Mouse (Mus musculus) CH12F3 (cell line): ENCODE measurements around the gene Armt1.

Source experiments
- in situ Hi-C: fragments of 300-500 bp; cut with MboI; formaldehyde crosslinking; loops from 2 replicates; pipeline ENCODE4 v1.14.3; 2020; ENCODE audit warnings: low sequenced_read_pairs

The Armt1 gene

DNA sequence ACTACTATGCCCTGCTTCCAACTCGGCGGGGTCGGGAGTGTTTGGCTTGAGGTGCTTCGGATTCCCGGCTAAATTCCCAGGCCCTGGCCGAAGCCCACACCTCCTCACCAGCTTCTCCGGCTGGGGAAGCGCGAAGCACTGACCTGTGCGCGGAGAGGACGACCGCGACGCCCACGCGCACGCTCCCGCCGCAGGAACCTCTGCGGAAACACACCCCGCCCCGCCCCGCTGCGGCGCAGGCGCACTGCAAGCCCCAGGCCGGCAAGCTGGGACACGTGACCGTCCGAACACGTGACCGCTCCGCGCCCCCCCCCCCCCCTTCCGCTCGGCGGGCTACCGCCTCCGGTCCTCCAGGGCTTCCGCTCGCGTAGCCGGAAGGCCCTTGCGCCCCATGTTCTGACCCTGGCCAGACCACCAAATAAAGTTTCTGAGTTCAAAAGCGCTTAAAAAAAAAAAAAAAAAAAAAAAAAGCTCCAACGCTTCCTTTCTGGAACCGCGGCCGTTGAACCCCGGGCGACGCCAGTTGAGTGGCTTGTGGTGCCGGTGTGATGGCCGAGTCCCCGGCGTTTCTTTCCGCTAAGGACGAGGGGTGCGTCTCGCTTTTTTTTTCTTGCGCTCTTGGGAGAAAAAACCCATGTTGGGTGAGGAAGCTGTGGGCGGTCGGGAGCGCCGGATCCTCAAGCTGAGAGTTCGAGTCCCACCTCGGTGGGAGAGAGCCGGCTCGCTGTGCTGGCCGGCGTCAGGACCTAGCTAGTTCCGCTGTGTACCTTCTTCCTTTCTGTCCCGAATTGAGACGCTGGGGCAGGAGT lies at the start of gene Armt1, which contains the start of gene Rmnd1:
Gene Armt1, plus strand, starts transcription at position 345 of the 809 bp plus-strand sequence.
Gene Rmnd1, minus strand, starts transcription at position 266 of the 809 bp plus-strand sequence.
- in situ Hi-C loops, result no loop called here

DNA sequence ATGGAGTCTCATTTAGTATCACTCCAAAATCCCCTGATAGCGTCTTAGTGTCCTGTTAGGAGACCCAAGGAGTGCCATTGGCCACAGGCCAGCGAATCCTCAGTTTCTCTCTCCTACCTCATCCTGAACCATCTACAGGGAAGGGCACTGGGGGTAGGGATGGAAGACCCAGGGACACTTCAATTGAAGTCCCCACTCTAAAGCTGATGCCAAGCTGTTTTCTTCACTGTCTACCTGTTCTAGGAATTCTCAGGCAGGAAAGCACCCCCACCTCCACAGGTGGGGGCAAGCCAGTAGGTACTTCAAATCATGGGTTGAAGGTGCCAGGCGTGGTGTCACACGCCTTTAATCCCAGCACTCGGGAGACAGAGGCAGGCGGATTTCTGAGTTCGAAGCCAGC lies 48.0 kb upstream of the Armt1 start:
- in situ Hi-C loops, result no loop called here

DNA sequence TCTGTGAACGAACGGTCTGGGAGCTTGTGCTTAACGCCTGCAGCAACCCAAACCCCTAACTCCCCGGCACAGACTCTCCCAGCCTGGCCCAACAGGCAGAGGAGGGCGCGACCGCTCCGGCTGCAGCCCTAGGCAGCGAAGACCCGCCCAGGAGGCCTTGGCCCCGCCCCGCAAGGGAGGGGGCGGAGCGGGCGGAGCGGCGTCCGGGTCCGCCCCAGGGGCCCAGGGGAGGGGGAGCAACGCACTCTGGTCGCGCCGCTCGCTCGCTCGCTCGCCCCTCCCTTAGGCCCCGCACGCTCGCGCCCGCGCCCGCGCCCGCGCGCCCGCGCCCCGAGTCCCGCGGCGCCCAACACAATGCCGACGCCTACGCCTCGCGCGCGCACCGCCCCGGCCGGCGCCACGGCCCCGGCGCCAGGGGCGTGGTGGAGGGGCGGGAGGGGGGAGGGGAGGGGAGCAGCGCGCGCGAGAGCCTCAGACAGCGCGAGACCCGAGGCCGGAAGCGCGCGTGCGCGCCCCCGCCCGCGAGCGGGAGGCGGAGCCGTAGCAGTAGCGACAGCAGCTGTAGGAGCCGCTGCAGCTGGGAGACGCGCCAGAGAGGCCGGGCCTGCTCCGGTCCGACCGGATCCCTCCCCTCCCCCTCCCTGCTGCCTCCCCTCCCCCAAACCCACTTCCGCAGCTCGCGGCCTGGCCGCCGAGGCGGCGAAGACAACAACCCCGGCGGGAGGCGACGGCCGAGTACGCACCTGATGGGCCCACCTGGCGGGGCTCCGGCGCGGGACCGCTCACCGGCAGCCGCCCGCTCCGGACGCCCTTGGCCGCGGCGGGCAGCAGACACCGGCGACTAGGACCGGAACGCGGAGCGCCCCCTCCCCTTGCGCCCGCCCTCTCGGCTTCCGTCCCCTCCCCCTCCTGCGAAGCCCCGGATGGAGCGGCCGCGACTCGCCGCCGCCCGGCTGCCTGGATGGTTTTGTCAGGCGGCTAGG lies 45.4 kb upstream of the Armt1 start:
- in situ Hi-C loops, result no loop called here

DNA sequence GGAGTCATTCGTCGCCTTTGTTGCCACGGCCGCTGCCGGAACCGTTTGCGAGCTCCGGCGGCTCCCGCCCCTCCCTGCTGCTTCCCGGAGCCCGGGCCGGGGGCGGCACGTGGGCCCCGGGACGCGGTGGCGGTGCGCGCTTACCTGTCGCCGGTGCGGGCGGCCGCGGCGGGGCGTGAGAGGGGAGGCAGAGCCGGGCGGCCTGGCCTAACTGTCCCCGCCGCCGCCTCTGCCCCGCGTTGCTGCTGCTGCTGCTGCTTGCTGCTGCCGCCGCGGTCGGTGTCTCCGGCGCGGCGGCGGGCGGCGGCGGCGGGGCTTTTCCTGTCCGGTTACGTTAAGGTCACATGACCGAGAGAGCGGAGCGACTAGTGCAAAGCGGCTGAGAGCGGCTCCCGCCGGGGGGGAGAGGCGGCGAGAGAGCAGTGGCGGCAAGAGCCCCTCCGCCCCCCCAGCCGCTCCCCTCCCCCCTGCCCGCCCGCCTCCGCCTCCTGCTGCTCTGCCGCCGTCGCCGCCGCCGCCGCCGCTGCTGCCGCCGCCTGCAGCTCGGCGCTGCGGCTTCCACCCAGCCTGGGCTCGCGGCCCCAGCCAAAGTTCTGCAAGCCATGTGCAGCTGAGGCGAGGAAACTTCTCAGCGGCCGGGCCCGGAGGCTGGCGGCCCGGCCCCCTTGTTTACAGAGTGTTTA lies 44.4 kb upstream of the Armt1 start, which contains the start of gene Zbtb2:
Gene Zbtb2, minus strand, starts transcription at position 408 of the 683 bp plus-strand sequence.
- in situ Hi-C loops, result no loop called here

DNA sequence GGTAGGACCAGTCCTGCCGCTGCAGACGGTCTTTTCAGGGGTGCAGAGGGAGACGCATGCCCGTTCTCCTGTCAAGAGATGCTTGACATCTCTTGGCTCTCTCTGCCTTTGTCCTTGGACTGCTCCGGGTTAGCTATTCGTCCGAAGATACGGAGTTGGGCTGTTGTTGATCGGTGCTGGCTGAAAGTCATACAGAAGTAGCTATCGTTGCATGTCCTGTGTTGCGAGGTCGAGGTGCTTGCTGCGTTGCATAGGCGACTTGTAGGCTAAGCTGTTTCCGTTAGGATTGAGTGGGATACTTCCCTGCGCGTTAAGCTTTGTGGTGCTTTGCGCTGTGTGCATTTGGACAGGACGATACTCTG lies 43.9 kb upstream of the Armt1 start:
- in situ Hi-C loops, result no loop called here

DNA sequence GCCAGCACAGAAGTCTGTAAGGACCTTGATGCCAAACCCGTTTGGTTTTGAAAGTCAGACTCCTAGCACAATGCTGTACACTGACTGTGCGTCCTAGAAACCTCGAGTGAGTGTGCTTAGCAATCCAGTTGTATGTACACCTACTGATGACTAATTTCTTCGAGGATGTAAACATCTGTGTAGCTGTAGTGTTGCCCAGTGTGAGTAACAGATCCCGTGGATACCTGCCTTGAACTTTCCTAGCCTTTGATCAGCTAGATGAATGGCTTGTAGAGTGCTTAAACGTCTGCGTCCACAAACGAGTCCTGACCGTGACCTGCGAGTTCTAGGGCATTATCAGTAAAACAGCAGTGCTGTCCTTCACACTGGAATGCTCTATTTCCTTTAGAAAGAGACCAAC lies 43.2 kb upstream of the Armt1 start:
- in situ Hi-C loops, result no loop called here

DNA sequence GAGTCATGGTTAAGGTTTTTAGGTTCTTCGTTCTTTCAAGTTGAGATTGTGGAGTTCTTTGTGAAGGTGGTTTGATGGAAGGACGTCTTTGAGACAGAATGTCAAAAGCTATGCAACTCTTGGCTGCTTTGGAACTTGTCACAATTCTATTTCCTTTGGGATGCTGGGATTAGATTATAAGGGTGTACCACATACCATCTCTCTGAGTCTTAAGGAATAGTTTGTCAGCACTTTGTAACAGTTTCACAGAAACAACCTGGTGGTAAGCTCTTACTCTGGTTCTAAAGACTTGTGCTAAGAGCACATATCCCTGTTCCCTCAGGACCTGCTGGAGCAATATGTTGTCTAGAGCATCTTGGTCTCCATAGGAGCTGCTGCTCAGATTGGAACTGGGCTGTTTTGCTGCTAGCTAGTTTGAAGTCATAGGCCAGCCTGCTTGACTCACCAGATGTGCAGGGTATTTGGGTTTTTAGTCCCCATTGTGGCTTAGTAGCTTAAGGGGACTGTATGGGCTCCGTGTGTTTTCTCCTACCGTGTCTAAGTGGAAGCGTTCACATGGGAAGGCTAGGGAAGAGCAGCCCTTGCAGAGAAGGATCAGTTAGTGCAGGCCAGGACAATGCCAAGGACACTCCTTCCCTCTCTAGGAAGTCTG lies 42.7 kb upstream of the Armt1 start:
- in situ Hi-C loops, result no loop called here

DNA sequence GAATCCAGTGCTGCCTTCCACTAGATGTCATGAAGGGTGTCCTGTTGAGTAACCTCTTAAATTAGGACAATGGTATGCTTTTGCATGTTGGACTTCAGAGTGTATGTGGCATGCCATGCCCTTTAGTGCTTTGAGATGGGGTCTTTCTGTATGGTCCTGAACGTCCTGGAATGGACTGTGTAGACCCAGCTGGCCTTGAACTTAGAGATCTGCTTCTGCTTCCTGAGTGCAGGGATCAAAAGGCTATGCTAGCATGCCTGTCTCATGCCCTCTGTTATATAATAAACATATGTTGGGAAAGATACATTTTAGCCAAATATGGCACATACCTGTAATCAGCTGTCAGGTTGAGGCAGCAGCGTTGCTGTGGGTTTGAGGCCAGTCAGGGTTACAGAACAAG lies 41.7 kb upstream of the Armt1 start:
- in situ Hi-C loops, result no loop called here

DNA sequence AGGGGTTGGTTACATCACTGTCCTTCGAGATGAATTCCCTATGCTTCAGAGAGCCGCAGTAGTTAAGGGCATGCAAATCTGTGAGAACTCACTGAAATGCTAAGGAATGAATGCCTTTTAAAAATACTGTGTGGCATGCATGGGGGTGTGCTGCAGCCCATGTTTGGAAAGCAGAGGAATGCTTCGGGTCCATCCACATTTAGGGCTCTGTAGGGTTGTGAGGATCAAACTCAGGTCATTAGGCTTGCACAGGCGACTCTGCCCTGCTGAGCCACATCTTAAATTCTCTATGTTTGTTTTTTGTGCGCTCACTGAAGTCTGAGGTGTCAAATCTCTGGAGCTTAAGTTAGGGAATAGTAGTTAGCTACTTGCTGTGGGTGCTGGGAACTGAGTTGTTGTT lies 41.2 kb upstream of the Armt1 start:
- in situ Hi-C loops, result no loop called here

DNA sequence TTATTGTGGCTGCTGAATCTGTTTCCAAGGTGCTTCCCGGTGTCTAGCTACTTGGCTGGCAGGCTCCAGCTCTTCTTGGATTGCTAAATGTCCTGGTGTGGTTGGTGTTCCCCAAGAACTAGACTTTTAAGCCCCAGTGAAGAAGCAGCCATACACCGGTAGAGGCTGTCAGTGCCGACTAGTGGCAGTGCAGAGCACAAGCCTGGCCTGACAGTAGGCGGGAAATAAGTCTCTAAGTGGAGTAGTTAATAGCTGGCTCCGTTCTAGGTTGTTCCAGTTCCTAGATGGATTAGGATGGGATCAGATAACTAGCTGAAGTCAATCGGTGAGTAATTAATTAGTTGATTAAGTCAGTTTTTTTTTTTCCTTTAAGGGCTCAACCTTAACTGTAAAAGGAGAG lies 40.4 kb upstream of the Armt1 start:
- in situ Hi-C loops, result no loop called here

DNA sequence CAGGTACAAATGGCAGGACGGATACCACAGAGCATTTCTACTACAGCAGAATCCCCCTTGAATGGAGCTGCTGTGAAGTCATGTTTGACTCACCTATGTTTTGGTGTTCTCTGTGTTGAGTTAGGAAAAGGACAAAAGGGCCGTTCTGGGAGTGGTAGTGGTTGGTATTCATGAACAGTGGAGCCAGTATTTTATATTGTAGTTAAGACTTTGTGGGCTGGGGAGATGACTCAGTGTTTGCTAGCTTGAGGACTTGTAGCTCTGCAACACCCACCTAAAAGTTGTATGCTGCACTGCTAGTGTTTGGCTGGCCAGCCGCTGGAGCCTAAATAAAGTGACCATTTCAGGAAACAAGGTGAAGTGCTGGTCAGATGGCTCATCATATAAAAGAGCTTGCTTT lies 36.9 kb upstream of the Armt1 start:
- in situ Hi-C loops, result no loop called here

DNA sequence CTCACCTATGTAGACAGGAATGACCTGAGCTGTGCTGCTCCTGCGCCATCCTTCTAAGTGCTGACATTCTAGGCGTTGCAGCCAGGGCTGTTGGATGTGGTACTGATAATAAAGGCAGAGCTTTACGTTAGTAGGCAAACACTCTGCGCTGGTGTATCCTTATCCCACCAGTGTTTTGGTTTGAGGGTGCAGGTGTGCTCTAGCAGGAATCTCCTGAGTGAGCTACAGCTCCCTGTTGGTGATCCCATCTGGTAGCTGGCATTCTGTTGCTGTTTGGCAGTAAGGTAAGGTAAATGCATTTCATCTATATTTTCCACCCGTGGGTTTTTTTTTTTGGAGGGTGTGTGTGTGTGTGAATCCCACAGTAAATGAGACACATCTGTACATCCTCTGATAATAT lies 34.2 kb upstream of the Armt1 start:
- in situ Hi-C loops, result no loop called here

DNA sequence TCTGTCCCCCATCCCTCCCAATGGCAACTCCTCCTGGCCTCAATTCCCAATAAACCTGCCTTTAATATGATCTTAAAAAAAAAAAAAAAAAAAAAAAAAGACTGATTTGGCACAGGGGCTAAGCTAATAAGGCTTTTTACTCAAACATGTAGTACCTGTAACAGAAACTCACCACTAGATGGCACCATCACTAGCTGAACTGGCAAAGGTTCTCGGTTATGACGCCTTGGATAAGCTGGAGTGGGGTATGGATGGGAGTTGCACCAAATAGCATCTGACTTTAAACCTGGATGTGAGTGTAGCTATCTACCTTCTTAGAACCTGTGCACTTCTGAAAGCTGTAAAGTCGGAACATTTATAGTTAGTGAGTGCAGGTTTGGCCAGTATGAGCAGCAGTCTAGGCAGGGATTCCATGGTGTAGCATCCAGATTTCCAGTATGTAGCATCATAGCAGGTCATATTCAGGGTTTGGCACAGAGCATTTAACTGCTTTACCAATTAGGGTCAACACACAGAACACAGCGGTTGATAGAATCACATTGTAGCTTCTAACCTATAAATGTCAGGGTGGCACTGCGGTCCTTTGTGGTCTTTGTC lies 27.3 kb upstream of the Armt1 start:
- in situ Hi-C loops, result loop anchor here (25.0 kb wide), 1 partner anchor 757 kb away; no protein-coding TSS in a partner anchor

DNA sequence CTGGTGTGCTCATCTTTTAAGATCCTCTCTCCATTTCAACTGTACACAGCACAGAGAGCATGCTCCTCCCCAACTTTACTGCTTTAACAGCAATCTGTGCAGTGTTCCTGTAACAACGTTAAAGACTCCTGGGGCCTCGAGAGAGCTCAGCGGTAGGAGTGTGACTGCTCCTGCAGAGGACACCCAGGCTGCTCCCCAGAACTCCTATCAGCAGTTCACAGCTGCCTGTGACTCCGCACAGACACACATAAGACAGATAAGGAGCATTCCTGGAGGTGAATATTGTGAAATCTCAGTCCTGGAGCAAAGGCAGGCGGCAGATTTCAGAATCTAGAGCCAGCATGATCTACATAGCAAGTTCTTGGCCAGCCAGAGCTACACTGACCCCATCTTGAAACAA lies 26.8 kb upstream of the Armt1 start:
- in situ Hi-C loops, result loop anchor here (25.0 kb wide), 1 partner anchor 757 kb away; no protein-coding TSS in a partner anchor

DNA sequence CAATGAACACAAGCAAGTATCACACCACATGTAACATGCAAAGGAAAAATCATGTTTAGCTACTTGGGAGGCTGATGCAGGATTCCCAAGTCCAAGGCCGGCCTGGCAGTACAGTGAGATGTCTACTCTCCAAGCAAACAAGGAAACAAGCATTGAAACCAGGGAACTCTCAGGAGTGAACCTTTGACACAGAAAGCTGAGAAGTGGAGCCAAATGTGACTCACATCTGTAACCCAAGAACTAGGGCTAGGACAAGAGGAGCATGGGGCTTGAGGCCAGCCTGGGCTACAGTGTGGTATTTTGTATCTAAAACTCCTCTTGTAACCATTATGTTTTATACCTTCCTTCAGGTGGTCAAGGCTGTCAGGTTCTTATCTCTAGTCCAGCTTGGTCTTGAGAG lies 25.1 kb upstream of the Armt1 start:
- in situ Hi-C loops, result loop anchor here (25.0 kb wide), 1 partner anchor 755 kb away; no protein-coding TSS in a partner anchor

DNA sequence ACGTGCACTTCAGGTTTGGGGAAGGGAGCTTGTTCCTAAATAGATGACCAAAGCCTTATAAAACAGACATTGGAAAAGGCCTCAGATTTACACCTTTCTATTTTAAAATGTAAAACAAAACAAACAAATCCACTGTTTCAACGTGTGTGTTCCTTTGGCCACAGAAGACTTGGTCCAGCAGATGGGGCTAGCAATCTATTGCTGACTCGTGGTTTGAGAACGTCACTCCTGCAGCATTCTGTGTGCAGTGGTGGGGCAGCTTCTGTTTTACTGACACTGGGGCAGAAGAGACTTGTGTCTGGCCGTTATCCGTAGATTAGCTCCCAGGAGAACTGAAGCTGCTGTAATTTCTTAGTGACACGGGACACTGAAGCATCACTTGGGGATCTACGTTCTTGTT lies 7.0 kb upstream of the Armt1 start:
- in situ Hi-C loops, result no loop called here

DNA sequence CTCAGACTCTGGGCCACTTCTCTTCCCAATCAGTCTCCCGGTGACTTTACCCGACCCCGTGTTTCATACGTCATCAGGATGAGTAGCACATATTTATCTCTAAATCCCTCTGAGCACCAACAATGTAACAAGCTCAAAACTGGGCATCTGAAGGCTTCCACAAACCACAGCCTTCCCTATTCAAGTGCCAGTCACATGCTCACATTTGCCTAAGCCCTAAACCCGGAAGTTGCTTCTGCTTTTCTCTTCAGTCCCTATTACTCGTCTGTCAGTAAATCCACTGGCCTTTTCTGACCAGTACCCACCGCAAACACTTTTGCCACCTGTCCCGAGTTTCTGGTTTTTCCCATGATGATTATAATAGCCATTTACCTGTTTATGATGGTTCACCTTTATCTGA lies 1.9 kb upstream of the Armt1 start:
- in situ Hi-C loops, result no loop called here

DNA sequence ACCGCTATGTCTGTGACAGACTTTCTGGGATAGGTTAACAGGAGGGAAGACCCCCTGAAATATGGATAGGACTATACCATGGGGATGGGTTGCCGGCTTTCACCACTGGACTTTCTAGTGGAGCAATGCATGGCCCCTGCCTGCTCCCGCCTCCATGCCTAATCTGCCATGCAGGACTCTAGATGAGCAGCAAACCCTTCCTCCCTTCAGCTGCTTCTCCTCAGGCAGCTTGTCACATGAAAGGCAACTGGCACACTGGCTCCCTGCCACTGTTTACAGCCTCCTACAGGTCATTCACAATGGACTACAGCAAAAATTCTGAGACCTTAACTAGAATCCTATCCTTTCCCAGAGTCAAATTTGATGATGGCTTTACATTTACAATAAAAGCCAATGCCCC lies 1.4 kb upstream of the Armt1 start:
- in situ Hi-C loops, result no loop called here

DNA sequence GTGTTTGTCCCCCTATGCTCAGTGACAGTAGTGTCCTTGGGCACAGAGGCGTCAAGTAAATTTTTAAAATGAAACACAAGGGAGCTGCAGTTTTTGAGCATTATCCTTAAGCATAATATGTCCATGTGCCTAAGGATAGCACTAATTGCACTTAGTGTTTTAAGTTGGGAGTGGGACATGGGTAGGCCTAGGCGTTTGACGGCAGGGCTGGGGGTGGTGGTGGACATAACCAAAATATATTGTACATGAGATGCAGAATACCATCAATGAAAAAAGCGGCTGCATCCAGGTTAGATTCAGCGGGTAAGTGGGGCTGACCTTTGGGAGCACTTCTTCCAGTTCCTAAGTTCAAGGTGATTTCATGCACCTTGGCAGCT lies 533 bp upstream of the Armt1 start:
- in situ Hi-C loops, result no loop called here
